In the genomic region with DNA sequence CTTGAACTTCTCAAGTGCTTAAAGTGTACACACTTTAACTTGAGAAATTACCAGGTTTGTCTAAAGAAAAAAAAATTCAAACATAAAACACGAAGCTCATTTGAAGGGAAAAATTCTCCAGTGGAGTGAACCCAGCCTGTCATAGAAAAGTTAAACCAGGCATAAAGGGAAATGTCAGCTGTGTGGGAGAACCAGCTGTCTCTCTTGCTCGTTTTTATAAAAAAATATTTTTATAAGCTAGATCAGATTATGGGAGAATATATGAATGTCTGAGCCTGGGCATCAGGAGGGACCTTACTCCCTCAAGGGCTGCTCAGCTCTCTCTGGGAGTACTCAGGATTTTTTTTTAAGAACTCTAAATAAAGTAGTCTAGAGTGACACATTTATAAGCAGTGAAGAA, we compare ENCODE assay signal across 14 mouse cellular contexts. TPM values are rescaled to one million over a fixed set of nuclear protein-coding genes. Genes with fewer than 3 reads are reported as not detected.
"Had no signal": no experiment of that assay in that cellular context is flagged by ENCODE, and none has a peak within 500 bp of the region (broad histone marks: within the 10 kb centered on the region; RNA-seq: fewer than 3 reads in every experiment).

No protein-coding gene starts in this region.

- DNase-seq: liver, postnatal 0 days; lung, adult 2 months; lung, postnatal 10 days; retina, postnatal 1 day; right cerebral cortex, adult 18-20 months; right cerebral cortex, postnatal 25 days; right cerebral cortex, postnatal 4 days; spleen, adult 18-20 months; thymus, adult 18-20 months; thymus, postnatal 14 days; thymus, postnatal 36 days had no signal

RNA-seq across cellular contexts. Expression of a gene that starts 15.1 kb away (rescaled TPM):
- total RNA-seq: megakaryocyte progenitor cell, adult 5-6 weeks; midbrain, postnatal 0 days; monocyte, adult 5-6 weeks had no signal
